Mouse (Mus musculus) kidney, postnatal 4 days (tissue): ENCODE data around the gene Map3k10.

Experiments
- DNase-seq, 2 experiments: peaks; one replicate each; pipeline ENCODE4 v3.0.0; 2021; ENCODE audit warnings: mixed read lengths in 2 of 2

The Map3k10 gene

DNA sequence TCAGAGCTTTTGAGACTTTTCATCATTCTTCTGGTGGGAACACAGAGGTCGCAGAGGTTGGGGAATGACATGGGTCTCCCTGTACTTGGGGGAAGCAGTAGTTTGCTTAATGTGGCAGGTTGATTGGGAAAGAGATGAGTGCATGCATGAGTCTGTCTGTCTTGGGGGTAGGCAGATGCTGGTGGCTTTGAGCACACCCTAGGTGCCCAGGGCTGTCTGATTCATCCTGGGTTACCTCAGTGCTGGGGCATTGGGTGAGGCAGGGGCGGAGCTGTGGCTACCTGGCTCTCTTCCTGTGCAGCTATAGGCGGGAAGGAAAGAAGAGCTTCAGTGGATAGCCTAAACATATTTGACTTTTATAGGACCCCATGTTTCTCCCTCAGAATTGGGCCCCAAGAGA lies 66.3 kb downstream of the Map3k10 start:
- no peak for DNase-seq

DNA sequence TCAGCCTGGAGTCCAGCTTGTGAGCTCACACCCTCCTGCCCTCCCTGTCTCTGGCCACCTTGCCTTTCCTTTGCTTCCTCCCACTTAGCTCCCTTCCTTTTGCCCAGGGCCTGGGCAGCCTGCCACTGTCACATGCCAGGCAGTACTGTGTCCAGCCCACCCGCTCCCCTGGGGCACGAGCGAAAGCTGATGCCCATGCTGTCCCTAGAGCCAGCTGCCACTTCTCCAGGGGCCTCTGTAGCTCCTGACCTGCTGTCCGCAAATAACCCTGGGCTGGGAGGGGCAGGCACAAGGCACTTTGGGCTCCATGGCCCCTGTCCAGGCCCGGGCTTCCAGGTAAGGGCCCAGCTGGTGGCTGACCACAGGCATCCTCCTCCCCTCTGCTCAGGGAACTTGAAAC lies 66.8 kb downstream of the Map3k10 start:
- peak; percentile 54 to 68 for DNase-seq

DNA sequence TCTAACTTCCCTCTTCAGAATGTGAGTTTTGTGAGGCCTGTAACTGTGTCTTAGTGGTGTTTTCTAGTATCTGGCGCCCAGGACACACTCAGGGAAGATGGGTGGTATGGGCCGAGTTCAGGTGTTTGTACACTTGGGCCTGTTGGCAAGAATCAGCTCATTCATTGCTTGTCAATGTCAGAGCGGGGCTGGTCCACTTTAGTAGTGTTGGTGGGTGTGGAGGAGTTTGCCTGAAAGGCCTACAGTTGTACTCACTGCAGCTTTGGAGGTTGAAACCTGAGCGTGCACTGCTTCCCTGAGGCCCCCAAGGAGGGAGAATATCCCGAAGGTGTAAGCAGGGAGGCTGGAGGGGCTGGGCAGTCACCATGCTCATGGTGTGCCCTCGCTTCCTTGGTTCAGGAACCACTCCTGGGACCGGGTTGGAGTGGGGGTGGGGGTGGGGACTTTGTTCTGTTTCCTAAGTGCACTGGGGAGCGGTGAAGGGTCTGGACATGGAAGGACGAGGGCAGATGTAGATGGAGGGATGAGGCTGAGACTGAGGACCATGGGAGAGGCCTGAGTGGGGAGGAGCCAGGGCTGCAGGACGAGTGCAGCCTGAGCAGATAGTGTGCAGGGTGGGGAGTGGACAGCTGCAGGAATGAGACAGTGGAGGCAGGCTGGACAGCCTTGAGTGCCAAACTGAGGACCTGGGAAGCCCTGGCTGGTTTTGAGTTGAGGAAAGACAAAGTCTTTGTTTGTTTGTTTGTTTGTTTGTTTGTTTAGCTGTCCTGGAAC lies 67.7 kb downstream of the Map3k10 start:
- no peak for DNase-seq
